Mouse (Mus musculus): ENCODE results near the gene Kcnq1. TPM values are rescaled to one million over a fixed set of nuclear protein-coding genes. Genes with fewer than 3 reads are reported as not detected.

Gene Kcnq1
- polyA plus RNA-seq, 1 experiment from 2014 or later: 10.0 TPM

GRCm38 (mm10) chr7:143172914-143173547, 66.9 kb downstream of the Kcnq1 start:
- no peak for ATAC-seq (ENCODE audit: insufficient read depth, low FRiP score)
- Histone ChIP-seq H3K36me3 (ENCODE audit: control insufficient read depth, insufficient read depth, low read length) (no peaks in the 10 kb centered on the region), H3K27me3 (ENCODE audit: control insufficient read depth, insufficient read depth, low read length) (no peaks in the 10 kb centered on the region), H3K9ac (ENCODE audit: low read length) (no peak overlapping the region), H3K4me1 (ENCODE audit: control insufficient read depth, insufficient read depth, low read length) (no peaks in the 10 kb centered on the region), H3K9me3 (replicated peaks; ENCODE audit: control insufficient read depth, low read length) (no peaks in the 10 kb centered on the region), H3K4me2 (ENCODE audit: low read depth, low read length) (no peak overlapping the region), H3K27ac (ENCODE audit: low read length) (no peak overlapping the region), H3K4me3 (replicated peaks; ENCODE audit: low read length) (no peak overlapping the region)
- WGBS: 72% methylated on average over 5 of the region's 5 CpGs

- Histone ChIP-seq H3K9me3 (replicated peaks; ENCODE audit: control insufficient read depth, low read length) (no peaks in the 10 kb centered on the region), H3K27me3 (ENCODE audit: control insufficient read depth, insufficient read depth, low read length) (no peaks in the 10 kb centered on the region), H3K27ac (ENCODE audit: low read length) (no peak overlapping the region), H3K36me3 (ENCODE audit: control insufficient read depth, insufficient read depth, low read length) (no peaks in the 10 kb centered on the region), H3K4me2 (ENCODE audit: low read depth, low read length) (no peak overlapping the region), H3K9ac (ENCODE audit: low read length) (no peak overlapping the region), H3K4me3 (replicated peaks; ENCODE audit: low read length) (no peak overlapping the region), H3K4me1 (ENCODE audit: control insufficient read depth, insufficient read depth, low read length) (peaks cover 4% of the 10 kb centered on the region; the same call in 1 of the 2 replicates)
- WGBS: 44% methylated on average over 6 of the region's 6 CpGs
- ATAC-seq (ENCODE audit: insufficient read depth, low FRiP score): peak; percentile 57; the same call in 1 of the 2 replicates
These were observed 68.5 kb downstream of the Kcnq1 start for GRCm38 (mm10) chr7:143174633-143175032.

DNA sequence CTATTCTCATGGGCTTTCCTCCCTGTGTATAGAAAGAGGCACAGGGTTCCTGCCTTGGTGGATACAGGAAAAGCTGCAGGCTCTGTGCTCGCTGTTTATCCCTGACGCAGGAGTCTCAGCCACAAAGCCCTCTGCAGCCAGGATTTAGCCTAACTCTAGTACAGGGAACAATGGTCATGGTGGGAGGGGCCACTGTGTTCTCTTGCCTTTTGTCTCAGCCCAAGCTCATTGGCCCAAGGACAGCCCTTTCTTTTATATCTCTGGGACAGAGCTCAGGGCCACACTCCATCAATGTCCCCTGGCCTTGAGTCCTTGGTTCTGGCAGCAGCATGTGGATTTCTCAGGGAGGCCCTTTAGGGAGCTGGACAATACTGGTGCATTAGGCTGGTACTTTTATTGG, 72.7 kb downstream of the Kcnq1 start:
- no peak overlapping the region for H3K27ac ChIP-seq (ENCODE audit: low read length)
- no peak for ATAC-seq (ENCODE audit: insufficient read depth, low FRiP score)

DNA sequence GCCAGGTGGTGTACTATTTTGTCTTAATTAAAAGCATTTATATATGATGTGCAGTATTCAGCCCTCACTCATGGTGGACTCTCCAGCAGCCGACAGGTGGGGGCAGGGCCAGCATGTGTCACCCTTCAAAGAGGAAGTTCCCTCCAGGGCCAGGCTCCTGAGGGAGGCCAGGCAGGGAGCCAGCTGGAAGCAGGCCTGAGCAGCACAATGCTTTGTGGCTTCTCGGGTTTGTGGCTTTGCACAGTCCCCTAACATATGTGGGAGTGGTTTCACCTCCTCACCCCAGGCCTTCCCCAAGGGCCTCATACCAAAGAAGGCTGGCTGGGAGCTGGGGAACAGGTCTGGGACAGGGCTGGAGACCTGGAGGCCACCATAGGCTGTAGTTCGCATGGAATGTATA, 74.6 kb downstream of the Kcnq1 start:
- peak; percentile 85; the same call in 1 of the 2 replicates for ATAC-seq (ENCODE audit: insufficient read depth, low FRiP score)
- Histone ChIP-seq H3K27me3 (ENCODE audit: control insufficient read depth, insufficient read depth, low read length) (no peaks in the 10 kb centered on the region), H3K9ac (ENCODE audit: low read length) (no peak overlapping the region), H3K9me3 (replicated peaks; ENCODE audit: control insufficient read depth, low read length) (no peaks in the 10 kb centered on the region), H3K4me1 (ENCODE audit: control insufficient read depth, insufficient read depth, low read length) (peaks cover 17% of the 10 kb centered on the region), H3K36me3 (ENCODE audit: control insufficient read depth, insufficient read depth, low read length) (no peaks in the 10 kb centered on the region), H3K4me3 (replicated peaks; ENCODE audit: low read length) (no peak overlapping the region), H3K4me2 (ENCODE audit: low read depth, low read length) (no peak overlapping the region), H3K27ac (ENCODE audit: low read length) (peak overlapping the region; percentile 64)
- 20% methylated on average over 3 of the region's 3 CpGs for WGBS

More for the DNA sequence above, 72.7 kb downstream of the Kcnq1 start:
- no peak overlapping the region for H3K4me3 ChIP-seq (replicated peaks; ENCODE audit: low read length)
- no peak overlapping the region for H3K4me2 ChIP-seq (ENCODE audit: low read depth, low read length)
- H3K9ac ChIP-seq (ENCODE audit: low read length): no peak overlapping the region
- no peaks in the 10 kb centered on the region for H3K27me3 ChIP-seq (ENCODE audit: control insufficient read depth, insufficient read depth, low read length)
- H3K4me1 ChIP-seq (ENCODE audit: control insufficient read depth, insufficient read depth, low read length): peaks cover 17% of the 10 kb centered on the region
- no peaks in the 10 kb centered on the region for H3K9me3 ChIP-seq (replicated peaks; ENCODE audit: control insufficient read depth, low read length)
- no peaks in the 10 kb centered on the region for H3K36me3 ChIP-seq (ENCODE audit: control insufficient read depth, insufficient read depth, low read length)
- 74% methylated on average over 2 of the region's 2 CpGs for WGBS

DNA sequence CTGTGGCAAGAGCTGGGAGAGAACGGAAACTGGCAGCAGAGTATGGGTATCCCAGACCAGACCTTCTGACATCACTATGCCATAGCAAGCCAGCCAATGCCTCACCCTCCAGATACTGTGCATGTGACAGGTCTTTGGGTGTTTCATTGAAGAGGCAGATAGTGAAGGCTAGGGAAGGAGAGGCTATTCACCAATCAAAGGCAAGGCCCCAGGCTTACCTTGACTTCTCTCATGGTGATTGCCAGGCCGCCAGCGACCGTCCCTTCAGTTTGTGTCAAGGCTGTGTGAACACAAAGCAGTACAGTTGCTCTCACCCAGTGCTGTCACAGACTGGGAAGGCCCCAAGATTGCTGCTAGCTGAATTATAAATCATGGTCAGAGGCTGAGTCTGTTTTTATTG, 75.1 kb downstream of the Kcnq1 start:
- no peaks in the 10 kb centered on the region for H3K9me3 ChIP-seq (replicated peaks; ENCODE audit: control insufficient read depth, low read length)
- 87% methylated on average over 4 of the region's 4 CpGs for WGBS
- H3K4me2 ChIP-seq (ENCODE audit: low read depth, low read length): no peak overlapping the region
- H3K4me3 ChIP-seq (replicated peaks; ENCODE audit: low read length): no peak overlapping the region
- no peak for ATAC-seq (ENCODE audit: insufficient read depth, low FRiP score)
- H3K27me3 ChIP-seq (ENCODE audit: control insufficient read depth, insufficient read depth, low read length): no peaks in the 10 kb centered on the region
- peak overlapping the region; percentile 64 for H3K27ac ChIP-seq (ENCODE audit: low read length)
- no peak overlapping the region for H3K9ac ChIP-seq (ENCODE audit: low read length)
- H3K4me1 ChIP-seq (ENCODE audit: control insufficient read depth, insufficient read depth, low read length): peaks cover 17% of the 10 kb centered on the region
- no peaks in the 10 kb centered on the region for H3K36me3 ChIP-seq (ENCODE audit: control insufficient read depth, insufficient read depth, low read length)

DNA sequence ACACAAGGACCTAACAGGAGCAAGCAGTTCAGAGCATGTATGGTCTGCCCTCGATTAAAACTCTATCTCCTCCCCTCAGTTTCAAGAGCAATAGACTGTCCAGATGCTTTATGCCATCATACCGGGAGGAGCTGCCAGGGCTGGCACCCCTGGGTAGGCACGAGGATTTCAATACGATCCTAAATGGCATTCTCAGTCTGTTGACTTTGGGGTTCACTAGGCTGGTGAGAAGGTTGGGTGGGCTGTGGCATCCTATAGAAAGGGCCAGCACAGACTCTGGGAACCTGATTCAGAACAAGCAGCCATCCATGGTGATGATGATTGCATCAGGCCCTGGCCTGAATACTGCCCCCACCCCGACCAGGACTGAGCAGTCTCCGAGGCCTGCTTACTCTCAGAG, 79.3 kb downstream of the Kcnq1 start:
- no peak for ATAC-seq (ENCODE audit: insufficient read depth, low FRiP score)

GRCm38 (mm10) chr7:143186378-143186777, 80.2 kb downstream of the Kcnq1 start:
- no peak overlapping the region for H3K9ac ChIP-seq (ENCODE audit: low read length)
- H3K4me3 ChIP-seq (replicated peaks; ENCODE audit: low read length): no peak overlapping the region
- peak; percentile 26; the same call in 1 of the 2 replicates for ATAC-seq (ENCODE audit: insufficient read depth, low FRiP score)
- peaks cover 5% of the 10 kb centered on the region; the same call in 1 of the 2 replicates for H3K4me1 ChIP-seq (ENCODE audit: control insufficient read depth, insufficient read depth, low read length)
- WGBS: 73% methylated on average over 10 of the region's 10 CpGs
- no peaks in the 10 kb centered on the region for H3K9me3 ChIP-seq (replicated peaks; ENCODE audit: control insufficient read depth, low read length)
- no peak overlapping the region for H3K4me2 ChIP-seq (ENCODE audit: low read depth, low read length)
- H3K27me3 ChIP-seq (ENCODE audit: control insufficient read depth, insufficient read depth, low read length): no peaks in the 10 kb centered on the region
- no peaks in the 10 kb centered on the region for H3K36me3 ChIP-seq (ENCODE audit: control insufficient read depth, insufficient read depth, low read length)
- H3K27ac ChIP-seq (ENCODE audit: low read length): no peak overlapping the region

More for the DNA sequence above, 79.3 kb downstream of the Kcnq1 start:
- Histone ChIP-seq H3K9ac (ENCODE audit: low read length) (no peak overlapping the region), H3K9me3 (replicated peaks; ENCODE audit: control insufficient read depth, low read length) (no peaks in the 10 kb centered on the region), H3K27me3 (ENCODE audit: control insufficient read depth, insufficient read depth, low read length) (no peaks in the 10 kb centered on the region), H3K4me3 (replicated peaks; ENCODE audit: low read length) (no peak overlapping the region), H3K4me2 (ENCODE audit: low read depth, low read length) (no peak overlapping the region), H3K36me3 (ENCODE audit: control insufficient read depth, insufficient read depth, low read length) (no peaks in the 10 kb centered on the region), H3K27ac (ENCODE audit: low read length) (no peak overlapping the region), H3K4me1 (ENCODE audit: control insufficient read depth, insufficient read depth, low read length) (peaks cover 13% of the 10 kb centered on the region)
- WGBS: 79% methylated on average over 6 of the region's 6 CpGs

GRCm38 (mm10) chr7:143187181-143187580, 81.0 kb downstream of the Kcnq1 start:
- Histone ChIP-seq H3K4me1 (ENCODE audit: control insufficient read depth, insufficient read depth, low read length) (0 out of 2 replicates have a peak, but pooled peaks cover 3% of the 10 kb centered on the region), H3K27ac (ENCODE audit: low read length) (no peak overlapping the region), H3K27me3 (ENCODE audit: control insufficient read depth, insufficient read depth, low read length) (no peaks in the 10 kb centered on the region), H3K36me3 (ENCODE audit: control insufficient read depth, insufficient read depth, low read length) (no peaks in the 10 kb centered on the region), H3K9me3 (replicated peaks; ENCODE audit: control insufficient read depth, low read length) (no peaks in the 10 kb centered on the region), H3K9ac (ENCODE audit: low read length) (no peak overlapping the region), H3K4me2 (ENCODE audit: low read depth, low read length) (no peak overlapping the region), H3K4me3 (replicated peaks; ENCODE audit: low read length) (no peak overlapping the region)
- WGBS: 83% methylated on average over 3 of the region's 3 CpGs
- ATAC-seq (ENCODE audit: insufficient read depth, low FRiP score): no peak

DNA sequence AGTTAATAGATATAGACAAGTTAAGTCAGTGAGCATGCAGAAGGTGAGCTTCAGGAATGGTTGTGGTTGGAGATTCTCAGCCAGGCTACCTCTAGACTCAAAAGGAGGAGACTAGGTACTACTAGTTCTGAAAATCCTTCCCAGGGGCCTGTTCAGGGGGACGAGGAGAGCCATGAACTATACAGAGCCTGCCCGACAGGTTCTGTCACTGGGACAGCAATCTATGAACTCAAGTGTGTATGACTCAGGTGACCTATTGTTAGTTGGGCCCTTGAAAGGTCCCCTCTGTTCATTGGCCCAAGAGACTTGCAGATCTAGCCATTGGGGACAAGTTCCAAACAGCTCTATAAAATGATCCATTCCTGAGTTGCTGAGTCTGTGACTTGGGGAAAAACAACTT, 82.4 kb downstream of the Kcnq1 start:
- Histone ChIP-seq H3K9ac (ENCODE audit: low read length) (no peak overlapping the region), H3K4me2 (ENCODE audit: low read depth, low read length) (peak overlapping the region; percentile 13; the same call in 1 of the 2 replicates), H3K27ac (ENCODE audit: low read length) (peak overlapping the region; percentile 54), H3K9me3 (replicated peaks; ENCODE audit: control insufficient read depth, low read length) (no peaks in the 10 kb centered on the region), H3K4me1 (ENCODE audit: control insufficient read depth, insufficient read depth, low read length) (0 out of 2 replicates have a peak, but pooled peaks cover 3% of the 10 kb centered on the region), H3K36me3 (ENCODE audit: control insufficient read depth, insufficient read depth, low read length) (no peaks in the 10 kb centered on the region), H3K4me3 (replicated peaks; ENCODE audit: low read length) (no peak overlapping the region), H3K27me3 (ENCODE audit: control insufficient read depth, insufficient read depth, low read length) (no peaks in the 10 kb centered on the region)
- peak; percentile 56; the same call in 1 of the 2 replicates for ATAC-seq (ENCODE audit: insufficient read depth, low FRiP score)
- 49% methylated on average over 2 of the region's 2 CpGs for WGBS
